In genomic region chr4:139309651-139310050, GRCm38 (mm10) we compare ENCODE assay signal across 8 mouse cellular contexts. TPM values are rescaled to one million over a fixed set of nuclear protein-coding genes. Genes with fewer than 3 reads are reported as not detected.
DNase-seq lines count a peak whose midpoint lies in the region; ATAC-seq and TF ChIP-seq lines count a peak whose summit lies in the region.

No protein-coding gene starts in this region.

- peak overlapping the region; percentile 92 for H3K9ac ChIP-seq in kidney, embryonic 16.5 days (replicated peaks; ENCODE audit: low read length)
- peak overlapping the region; percentile 80 for H3K9ac ChIP-seq in hindbrain, postnatal 0 days (replicated peaks; ENCODE audit: low read length)

- H3K27me3 ChIP-seq in kidney, embryonic 16.5 days (ENCODE audit: insufficient read depth, low read length) = no peaks in the 10 kb centered on the region
- no peaks in the 10 kb centered on the region for H3K27me3 ChIP-seq in hindbrain, postnatal 0 days (ENCODE audit: insufficient read depth, low read length)

- TF ChIP-seq POLR2A in bone marrow macrophage, adult 2 months (IDR thresholded peaks at IDR 0.05; ENCODE audit: borderline replicate concordance, low read depth, low read length) = no peak

- ATAC-seq in kidney, embryonic 16.5 days (ENCODE audit: low FRiP score, low TSS enrichment) = no peak
- ATAC-seq in hindbrain, postnatal 0 days = no peak
- ATAC-seq in erythroid progenitor cell, adult 5-6 weeks (replicated peaks; ENCODE audit: low FRiP score, poor library complexity, severe bottlenecking) = no peak

- no peak for DNase-seq in kidney, adult 8-10 months
- DNase-seq in hindbrain, postnatal 0 days (ENCODE audit: low spot score) = peak; percentile 21
- peak; percentile 37 for DNase-seq in naive thymus-derived CD4-positive, alpha-beta T cell, adult 2 months (ENCODE audit: low read depth)
- no peak for DNase-seq in Muller cell, postnatal 12 days (ENCODE audit: inconsistent ontology term)
- no peak for DNase-seq in spleen, postnatal 36 days (ENCODE audit: low spot score in 2 of 2)

- peaks cover 7% of the 10 kb centered on the region for H3K36me3 ChIP-seq in kidney, embryonic 16.5 days (ENCODE audit: insufficient read depth, low read length)
- peaks cover 7% of the 10 kb centered on the region for H3K36me3 ChIP-seq in hindbrain, postnatal 0 days (ENCODE audit: insufficient read depth, low read length)

- H3K4me2 ChIP-seq in kidney, embryonic 16.5 days (replicated peaks; ENCODE audit: low read depth, low read length) = peak overlapping the region; percentile 95
- peak overlapping the region; percentile 97 for H3K4me2 ChIP-seq in hindbrain, postnatal 0 days (ENCODE audit: low read depth, low read length)

- TF ChIP-seq CTCF in bone marrow macrophage, adult 2 months (IDR thresholded peaks at IDR 0.05; ENCODE audit: low read depth, low read length) = no peak
- peak; percentile 49 for TF ChIP-seq CTCF in hindbrain, postnatal 0 days (IDR thresholded peaks at IDR 0.05; ENCODE audit: low read depth)

- peaks cover 19% of the 10 kb centered on the region; the same call in 1 of the 2 replicates for H3K4me1 ChIP-seq in kidney, embryonic 16.5 days (ENCODE audit: insufficient read depth, low read length)
- peaks cover 26% of the 10 kb centered on the region for H3K4me1 ChIP-seq in bone marrow macrophage, adult 2 months (ENCODE audit: control insufficient read depth, insufficient read depth, low read length)
- peaks cover 15% of the 10 kb centered on the region for H3K4me1 ChIP-seq in hindbrain, postnatal 0 days (ENCODE audit: insufficient read depth, low read length)

- peak overlapping the region; percentile 84 for H3K4me3 ChIP-seq in kidney, embryonic 16.5 days (ENCODE audit: low read length)
- H3K4me3 ChIP-seq in bone marrow macrophage, adult 2 months (ENCODE audit: insufficient read depth, low read length) = peak overlapping the region; percentile 85
- H3K4me3 ChIP-seq in hindbrain, postnatal 0 days (ENCODE audit: low read length) = peak overlapping the region; percentile 88

- WGBS in kidney, embryonic 16.5 days = 19% methylated on average over 6 of the region's 6 CpGs
- 26% methylated on average over 6 of the region's 6 CpGs for WGBS in hindbrain, postnatal 0 days

- no peak overlapping the region for H3K27ac ChIP-seq in kidney, embryonic 16.5 days (ENCODE audit: low read length)
- no peak overlapping the region for H3K27ac ChIP-seq in bone marrow macrophage, adult 2 months (ENCODE audit: insufficient read depth, low read depth, low read length)
- H3K27ac ChIP-seq in hindbrain, postnatal 0 days = peak overlapping the region; percentile 80

- H3K9me3 ChIP-seq in kidney, embryonic 16.5 days (ENCODE audit: low read length) = no peaks in the 10 kb centered on the region
- no peaks in the 10 kb centered on the region for H3K9me3 ChIP-seq in hindbrain, postnatal 0 days (ENCODE audit: low read length)

RNA-seq across cellular contexts. Expression of gene Pqlc2, which starts 0.9 kb away (rescaled TPM):
- polyA plus RNA-seq in kidney, embryonic 16.5 days (2015; fragmentation: Nextera tagmentation; extraction: Ambion mirVana) = 16.9 and 17.6 TPM in 2 replicates
- 22.5 and 26.7 TPM in 2 replicates for polyA plus RNA-seq in bone marrow macrophage, adult 2 months (2012; ENCODE audit: insufficient read depth, insufficient read length, missing spikeins)
- 23.1 and 23.5 TPM in 2 replicates for total RNA-seq in hindbrain, postnatal 0 days (2014; rRNA removed)
- polyA plus RNA-seq in hindbrain, postnatal 0 days (2015; fragmentation: Nextera tagmentation; extraction: Ambion mirVana) = 13.3 and 13.7 TPM in 2 replicates
- total RNA-seq in erythroid progenitor cell, adult 5-6 weeks (2015; ENCODE audit: low replicate concordance) = 4.3 and 10.5 TPM in 2 replicates
- total RNA-seq in erythroid progenitor cell, adult 5-6 weeks (2017; ENCODE audit: low replicate concordance) = 1.1 and 4.5 TPM in 2 replicates

RNA-seq across cellular contexts. Expression of gene Akr7a5, which starts 0.9 kb away (rescaled TPM):
- 201 and 210 TPM in 2 replicates for polyA plus RNA-seq in kidney, embryonic 16.5 days (2015; fragmentation: Nextera tagmentation; extraction: Ambion mirVana)
- 17.5 and 19.3 TPM in 2 replicates for polyA plus RNA-seq in bone marrow macrophage, adult 2 months (2012; ENCODE audit: insufficient read depth, insufficient read length, missing spikeins)
- total RNA-seq in hindbrain, postnatal 0 days (2014; rRNA removed) = 58.5 and 73.3 TPM in 2 replicates
- polyA plus RNA-seq in hindbrain, postnatal 0 days (2015; fragmentation: Nextera tagmentation; extraction: Ambion mirVana) = 67.6 and 69.2 TPM in 2 replicates
- 4.0 TPM in 1 of 2 replicates, not detected in the other for total RNA-seq in erythroid progenitor cell, adult 5-6 weeks (2015; ENCODE audit: low replicate concordance)
- total RNA-seq in erythroid progenitor cell, adult 5-6 weeks (2017; ENCODE audit: low replicate concordance) = 1.2 TPM in 1 of 2 replicates, not detected in the other

RNA-seq across cellular contexts. Expression of gene Mrto4, which starts 42.7 kb away (rescaled TPM):
- 122 and 123 TPM in 2 replicates for polyA plus RNA-seq in kidney, embryonic 16.5 days (2015; fragmentation: Nextera tagmentation; extraction: Ambion mirVana)
- polyA plus RNA-seq in bone marrow macrophage, adult 2 months (2012; ENCODE audit: insufficient read depth, insufficient read length, missing spikeins) = 18.8 and 22.5 TPM in 2 replicates
- 23.7 and 29.7 TPM in 2 replicates for total RNA-seq in hindbrain, postnatal 0 days (2014; rRNA removed)
- polyA plus RNA-seq in hindbrain, postnatal 0 days (2015; fragmentation: Nextera tagmentation; extraction: Ambion mirVana) = 75.9 and 77.3 TPM in 2 replicates
- 29.2 and 30.6 TPM in 2 replicates for total RNA-seq in erythroid progenitor cell, adult 5-6 weeks (2015; ENCODE audit: low replicate concordance)
- total RNA-seq in erythroid progenitor cell, adult 5-6 weeks (2017; ENCODE audit: low replicate concordance) = 9.9 and 11.1 TPM in 2 replicates

RNA-seq across cellular contexts. Expression of gene Emc1, which starts 42.7 kb away (rescaled TPM):
- 27.6 and 32.7 TPM in 2 replicates for polyA plus RNA-seq in kidney, embryonic 16.5 days (2015; fragmentation: Nextera tagmentation; extraction: Ambion mirVana)
- polyA plus RNA-seq in bone marrow macrophage, adult 2 months (2012; ENCODE audit: insufficient read depth, insufficient read length, missing spikeins) = 28.6 and 29.8 TPM in 2 replicates
- total RNA-seq in hindbrain, postnatal 0 days (2014; rRNA removed) = 66.6 and 71.0 TPM in 2 replicates
- 41.3 and 44.4 TPM in 2 replicates for polyA plus RNA-seq in hindbrain, postnatal 0 days (2015; fragmentation: Nextera tagmentation; extraction: Ambion mirVana)
- 8.0 and 14.4 TPM in 2 replicates for total RNA-seq in erythroid progenitor cell, adult 5-6 weeks (2015; ENCODE audit: low replicate concordance)
- 23.4 and 42.7 TPM in 2 replicates for total RNA-seq in erythroid progenitor cell, adult 5-6 weeks (2017; ENCODE audit: low replicate concordance)

RNA-seq across cellular contexts. Expression of gene Ubr4, which starts 42.8 kb away (rescaled TPM):
- polyA plus RNA-seq in kidney, embryonic 16.5 days (2015; fragmentation: Nextera tagmentation; extraction: Ambion mirVana) = 72.2 and 73.6 TPM in 2 replicates
- polyA plus RNA-seq in bone marrow macrophage, adult 2 months (2012; ENCODE audit: insufficient read depth, insufficient read length, missing spikeins) = 60.1 and 84.1 TPM in 2 replicates
- total RNA-seq in hindbrain, postnatal 0 days (2014; rRNA removed) = 180 and 184 TPM in 2 replicates
- 55.4 and 65.4 TPM in 2 replicates for polyA plus RNA-seq in hindbrain, postnatal 0 days (2015; fragmentation: Nextera tagmentation; extraction: Ambion mirVana)
- 141 and 175 TPM in 2 replicates for total RNA-seq in erythroid progenitor cell, adult 5-6 weeks (2015; ENCODE audit: low replicate concordance)
- 117 and 123 TPM in 2 replicates for total RNA-seq in erythroid progenitor cell, adult 5-6 weeks (2017; ENCODE audit: low replicate concordance)

Comparison
In these comparisons a context has a peak if more than half of its experiments do, and no peak if none do; other contexts are left out.
1. DNase-seq: peak in hindbrain, postnatal 0 days (single experiment) and naive thymus-derived CD4-positive, alpha-beta T cell, adult 2 months (single experiment); none in kidney, adult 8-10 months (0 of 2), Muller cell, postnatal 12 days (single experiment) and spleen, postnatal 36 days (0 of 2).
2. Peak in every context shown above with its lines, with median percentiles within 50 percentile points of each other: H3K4me3 ChIP-seq.